Mouse (Mus musculus): ENCODE data around the gene Reep3.
A peak's percentile ranks its signal among the peaks of the same experiment; 100 is the strongest.
"Not testable (repeated sequence)": the region's sequence is repeated elsewhere in the genome, so short reads cannot be mapped to it uniquely, and the experiment has no call there.

Gene Reep3

GRCm38 (mm10) chr10:67096621-67097436 lies at the start of gene Reep3:
Gene Reep3, minus strand, starts transcription at chr10:67096945.
- DNase-seq (ENCODE audit: low spot score in 2 of 2), result peak; percentile 66 to 69

- no peak for DNase-seq (ENCODE audit: low spot score in 2 of 2)
Measured at GRCm38 (mm10) chr10:67145623-67146022, 48.9 kb upstream of the Reep3 start.

GRCm38 (mm10) chr10:67144269-67144668 lies 47.5 kb upstream of the Reep3 start:
- DNase-seq (ENCODE audit: low spot score in 2 of 2), result no peak

GRCm38 (mm10) chr10:67143661-67144060 lies 46.9 kb upstream of the Reep3 start:
- no peak for DNase-seq (ENCODE audit: low spot score in 2 of 2)

- no peak for DNase-seq (ENCODE audit: low spot score in 2 of 2)
Measured at GRCm38 (mm10) chr10:67137437-67137836, 40.7 kb upstream of the Reep3 start.

- no peak for DNase-seq (ENCODE audit: low spot score in 2 of 2)
Measured at GRCm38 (mm10) chr10:67134322-67134721, 37.6 kb upstream of the Reep3 start.

- no peak for DNase-seq (ENCODE audit: low spot score in 2 of 2)
Measured at GRCm38 (mm10) chr10:67131709-67132108, 35.0 kb upstream of the Reep3 start.

- no peak for DNase-seq (ENCODE audit: low spot score in 2 of 2)
Measured at GRCm38 (mm10) chr10:67129531-67129930, 32.8 kb upstream of the Reep3 start.

GRCm38 (mm10) chr10:67126859-67127758 lies 30.4 kb upstream of the Reep3 start:
- peak; percentile 23 to 38 for DNase-seq (ENCODE audit: low spot score in 2 of 2)

GRCm38 (mm10) chr10:67126061-67126858 lies 29.5 kb upstream of the Reep3 start:
- DNase-seq (ENCODE audit: low spot score in 2 of 2), result no peak

GRCm38 (mm10) chr10:67124156-67124555 lies 27.4 kb upstream of the Reep3 start:
- no peak for DNase-seq (ENCODE audit: low spot score in 2 of 2)

- DNase-seq (ENCODE audit: low spot score in 2 of 2), result no peak
Measured at GRCm38 (mm10) chr10:67123756-67124155, 27.0 kb upstream of the Reep3 start.

GRCm38 (mm10) chr10:67120640-67121039 lies 23.9 kb upstream of the Reep3 start:
- no peak for DNase-seq (ENCODE audit: low spot score in 2 of 2)

- no peak for DNase-seq (ENCODE audit: low spot score in 2 of 2)
Measured at GRCm38 (mm10) chr10:67120180-67120579, 23.4 kb upstream of the Reep3 start.

- DNase-seq (ENCODE audit: low spot score in 2 of 2), result no peak
Measured at GRCm38 (mm10) chr10:67119291-67119690, 22.5 kb upstream of the Reep3 start.

- no peak for DNase-seq (ENCODE audit: low spot score in 2 of 2)
Measured at GRCm38 (mm10) chr10:67116251-67116650, 19.5 kb upstream of the Reep3 start.

- DNase-seq (ENCODE audit: low spot score in 2 of 2), result no peak
Measured at GRCm38 (mm10) chr10:67115666-67116091, 18.9 kb upstream of the Reep3 start.

GRCm38 (mm10) chr10:67115115-67115514 lies 18.4 kb upstream of the Reep3 start:
- DNase-seq (ENCODE audit: low spot score in 2 of 2), result no peak

- DNase-seq (ENCODE audit: low spot score in 2 of 2), result no peak
Measured at GRCm38 (mm10) chr10:67113833-67114232, 17.1 kb upstream of the Reep3 start.

GRCm38 (mm10) chr10:67112967-67113366 lies 16.2 kb upstream of the Reep3 start:
- DNase-seq (ENCODE audit: low spot score in 2 of 2), result not testable (repeated sequence)

- no peak for DNase-seq (ENCODE audit: low spot score in 2 of 2)
Measured at GRCm38 (mm10) chr10:67111799-67112177, 15.0 kb upstream of the Reep3 start.
